Mouse (Mus musculus): Measurements from ENCODE around the gene Khdc1b. TPM values are rescaled to one million over a fixed set of nuclear protein-coding genes. Genes with fewer than 3 reads are reported as not detected.

The Khdc1b gene
- polyA plus RNA-seq, 1 experiment from 2014 or later: not detected

Other genes with a start within 250 kb of the Khdc1b start
- gene Tmem14a, start 165.0 kb upstream of the Khdc1b start, polyA plus RNA-seq (2014; fragmentation: Nextera tagmentation; extraction: Ambion mirVana): 15.9 and 17.8 TPM in 2 replicates
- gene Gsta3, start 143.0 kb upstream of the Khdc1b start, polyA plus RNA-seq (2014; fragmentation: Nextera tagmentation; extraction: Ambion mirVana): 0.27 TPM in 1 of 2 replicates, not detected in the other
- not detected in 2 replicates for gene Khdc1a, start 33.9 kb upstream of the Khdc1b start, polyA plus RNA-seq (2014; fragmentation: Nextera tagmentation; extraction: Ambion mirVana)
- gene Khdc1c, start 15.2 kb upstream of the Khdc1b start, polyA plus RNA-seq (2014; fragmentation: Nextera tagmentation; extraction: Ambion mirVana): not detected in 2 replicates

All from forebrain, embryonic 14.5 days (tissue).